Comparison of ENCODE assay signal across 8 mouse cellular contexts in the genomic region with DNA sequence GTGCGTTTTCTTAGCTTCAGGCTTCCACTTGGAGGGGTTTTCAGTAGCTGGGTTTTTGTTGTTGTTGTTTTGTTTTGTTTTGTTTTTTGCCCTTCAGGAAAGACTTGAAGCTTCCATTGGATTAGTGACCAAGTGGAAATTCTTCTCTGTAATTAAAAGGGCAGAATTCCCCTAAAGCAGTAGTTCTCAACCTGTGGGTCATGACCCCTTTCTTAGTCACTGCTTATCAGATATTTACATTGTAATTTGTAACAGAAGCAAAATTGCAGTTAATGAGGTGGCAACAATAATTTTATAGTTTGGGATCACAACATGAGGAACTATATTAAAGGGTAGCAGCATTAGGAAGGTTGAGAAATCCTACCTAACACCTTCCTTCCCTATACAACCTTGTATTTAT. TPM values are rescaled to one million over a fixed set of nuclear protein-coding genes. Genes with fewer than 3 reads are reported as not detected.
DNase-seq lines count a peak whose midpoint lies in the region; ATAC-seq lines count a peak whose summit lies in the region.

No protein-coding gene starts in this region.

- H3K4me3 ChIP-seq in heart, embryonic 16.5 days (ENCODE audit: low read length): peak overlapping the region; percentile 95
- H3K4me3 ChIP-seq in brown adipose tissue, adult 24 weeks (ENCODE audit: insufficient read depth, low read depth, low read length): peak overlapping the region; percentile 93
- H3K4me3 ChIP-seq in hindbrain, embryonic 14.5 days (replicated peaks; ENCODE audit: low read length): peak overlapping the region; percentile 89
- peak overlapping the region; percentile 94 for H3K4me3 ChIP-seq in midbrain, embryonic 12.5 days

- H3K36me3 ChIP-seq in heart, embryonic 16.5 days (ENCODE audit: control insufficient read depth, insufficient read depth): no peaks in the 10 kb centered on the region
- 0 out of 2 replicates have a peak, but pooled peaks cover 6% of the 10 kb centered on the region for H3K36me3 ChIP-seq in hindbrain, embryonic 14.5 days (replicated peaks; ENCODE audit: control insufficient read depth, insufficient read depth)
- no peaks in the 10 kb centered on the region for H3K36me3 ChIP-seq in midbrain, embryonic 12.5 days

- peak overlapping the region; percentile 100 for H3K27ac ChIP-seq in heart, embryonic 16.5 days (ENCODE audit: low read length)
- peak overlapping the region; percentile 90 for H3K27ac ChIP-seq in brown adipose tissue, adult 24 weeks (replicated peaks; ENCODE audit: low read depth, low read length)
- H3K27ac ChIP-seq in hindbrain, embryonic 14.5 days: peak overlapping the region; percentile 97
- peak overlapping the region; percentile 99; the same call in 1 of the 2 replicates for H3K27ac ChIP-seq in midbrain, embryonic 12.5 days (replicated peaks)

- peak overlapping the region; percentile 98 for H3K9ac ChIP-seq in heart, embryonic 16.5 days (ENCODE audit: low read length)
- peak overlapping the region; percentile 93 for H3K9ac ChIP-seq in hindbrain, embryonic 14.5 days
- H3K9ac ChIP-seq in midbrain, embryonic 12.5 days (replicated peaks): peak overlapping the region; percentile 95

- peak overlapping the region; percentile 94 for H3K4me2 ChIP-seq in heart, embryonic 16.5 days (ENCODE audit: low read depth, low read length)
- H3K4me2 ChIP-seq in hindbrain, embryonic 14.5 days (replicated peaks): peak overlapping the region; percentile 69
- H3K4me2 ChIP-seq in midbrain, embryonic 12.5 days (replicated peaks): peak overlapping the region; percentile 86

- intact Hi-C loops in left cerebral cortex, postnatal 25 days (cut with DNase I): loop anchor here (5.0 kb wide), 3 partner anchors 160 to 440 kb away; partner anchors contain the start of gene Eepd1

- no peaks in the 10 kb centered on the region for H3K27me3 ChIP-seq in heart, embryonic 16.5 days (ENCODE audit: control insufficient read depth, insufficient read depth, low read length)
- H3K27me3 ChIP-seq in hindbrain, embryonic 14.5 days (ENCODE audit: control insufficient read depth, insufficient read depth, low read length): no peaks in the 10 kb centered on the region
- H3K27me3 ChIP-seq in midbrain, embryonic 12.5 days: no peaks in the 10 kb centered on the region

- H3K9me3 ChIP-seq in heart, embryonic 16.5 days (replicated peaks; ENCODE audit: control insufficient read depth, low read length): peaks cover 3% of the 10 kb centered on the region; the same call in 1 of the 2 replicates
- no peaks in the 10 kb centered on the region for H3K9me3 ChIP-seq in hindbrain, embryonic 14.5 days (ENCODE audit: control insufficient read depth, low read length)
- H3K9me3 ChIP-seq in midbrain, embryonic 12.5 days: no peaks in the 10 kb centered on the region

- 11% methylated on average over 1 of the region's 1 CpGs for WGBS in heart, embryonic 16.5 days
- WGBS in hindbrain, embryonic 14.5 days: 8% methylated on average over 1 of the region's 1 CpGs
- WGBS in midbrain, embryonic 12.5 days: 10% methylated on average over 1 of the region's 1 CpGs

- DNase-seq in heart, adult 11 months: no peak
- DNase-seq in hindbrain, embryonic 14.5 days (ENCODE audit: low spot score): no peak
- no peak for DNase-seq in left cerebral cortex, postnatal 25 days (ENCODE audit: low spot score in 2 of 2)
- DNase-seq in adrenal gland, postnatal 25 days: no peak
- DNase-seq in testis, postnatal 14 days (ENCODE audit: low spot score): no peak

- H3K4me1 ChIP-seq in heart, embryonic 16.5 days (ENCODE audit: control insufficient read depth, insufficient read depth, low read length): peaks cover 13% of the 10 kb centered on the region
- no peaks in the 10 kb centered on the region; the same call in 1 of the 2 replicates for H3K4me1 ChIP-seq in brown adipose tissue, adult 24 weeks (ENCODE audit: control insufficient read depth, insufficient read depth, insufficient read length, low read length)
- peaks cover 23% of the 10 kb centered on the region for H3K4me1 ChIP-seq in hindbrain, embryonic 14.5 days (replicated peaks; ENCODE audit: control insufficient read depth, insufficient read depth, low read length)
- H3K4me1 ChIP-seq in midbrain, embryonic 12.5 days: peaks cover 24% of the 10 kb centered on the region

- ATAC-seq in heart, embryonic 16.5 days (replicated peaks; ENCODE audit: extremely low read depth, insufficient read depth, low FRiP score): no peak
- no peak for ATAC-seq in hindbrain, embryonic 14.5 days (ENCODE audit: low FRiP score)
- no peak for ATAC-seq in midbrain, embryonic 12.5 days (ENCODE audit: low FRiP score, low read depth)

RNA-seq across cellular contexts. Expression of gene Herpud2, which starts 0.8 kb away (rescaled TPM):
- polyA plus RNA-seq in heart, embryonic 16.5 days (2015; fragmentation: Nextera tagmentation; extraction: Ambion mirVana): 30.7 and 31.7 TPM in 2 replicates
- 26.7 and 32.1 TPM in 2 replicates for polyA plus RNA-seq in brown adipose tissue, adult 24 weeks (2012; ENCODE audit: insufficient read depth, insufficient read length, missing spikeins)
- 36.7 and 40.3 TPM in 2 replicates for polyA plus RNA-seq in hindbrain, embryonic 14.5 days (2014; fragmentation: Nextera tagmentation; extraction: Ambion mirVana)
- polyA plus RNA-seq in midbrain, embryonic 12.5 days (2016; fragmentation: Nextera tagmentation; extraction: Ambion mirVana): 44.2 and 47.0 TPM in 2 replicates
- total RNA-seq in left cerebral cortex, postnatal 25 days (2021): 10 to 100 TPM; 51.9 to 52.2 TPM
- 55.4 and 59.4 TPM in 2 replicates for total RNA-seq in adrenal gland, postnatal 25 days (2021)
